Mouse (Mus musculus) adrenal gland, postnatal 10 days (tissue): ENCODE results near the gene Chchd10. TPM values are rescaled to one million over a fixed set of nuclear protein-coding genes. Genes with fewer than 3 reads are reported as not detected.

ENCODE experiments used
- DNase-seq: peaks from one replicate; pipeline ENCODE4 v3.0.0; 2021; ENCODE audit warnings: mixed read lengths
- total RNA-seq, 2 experiments: library from RNA; stranded (reverse); gene quantifications; 2 replicates each; pipeline ENCODE4 v1.2.3; 2021

Gene Chchd10
- total RNA-seq, 2 experiments from 2014 or later, result 1,348 to 1,353 TPM

DNA sequence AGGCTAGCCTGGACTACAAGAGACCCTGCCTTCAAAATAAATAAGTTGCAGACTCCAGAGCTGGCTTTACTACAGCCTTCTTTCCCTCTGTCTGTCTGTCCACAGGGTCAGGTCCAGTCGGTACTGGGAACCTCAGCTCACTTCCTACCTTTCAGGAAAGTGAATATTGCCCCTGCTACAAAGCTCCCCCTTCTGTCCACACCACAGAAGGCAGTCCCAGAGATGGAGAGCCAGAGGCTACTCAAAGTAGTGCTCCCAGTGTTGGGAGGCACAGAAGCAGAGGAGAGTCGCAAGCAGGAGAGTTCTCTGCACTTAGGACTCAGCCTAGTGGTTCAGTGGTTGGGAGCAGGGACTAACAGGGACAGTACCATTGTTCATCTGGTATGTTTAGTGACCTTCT lies 8.6 kb upstream of the Chchd10 start:
- DNase-seq, result no peak

DNA sequence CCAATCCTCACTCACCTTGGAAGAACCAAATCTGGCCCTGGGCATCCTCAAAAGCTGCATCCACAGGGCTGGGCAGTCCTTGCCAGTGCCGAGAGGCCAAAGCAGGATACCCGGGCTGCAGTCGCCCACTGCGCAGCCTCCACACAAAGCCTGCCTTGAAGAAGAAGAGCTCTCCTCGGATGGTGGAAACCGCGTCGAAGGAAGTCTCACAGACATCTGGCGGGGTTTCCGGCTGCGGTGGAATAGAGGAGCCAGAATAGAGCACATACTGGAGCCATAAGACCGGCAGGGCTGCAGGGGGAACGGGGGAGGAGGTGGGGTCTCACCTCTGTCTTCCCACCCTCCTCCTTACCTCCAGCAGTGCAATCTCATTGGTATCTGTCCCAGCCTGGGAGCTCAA lies 6.5 kb upstream of the Chchd10 start:
- no peak for DNase-seq

DNA sequence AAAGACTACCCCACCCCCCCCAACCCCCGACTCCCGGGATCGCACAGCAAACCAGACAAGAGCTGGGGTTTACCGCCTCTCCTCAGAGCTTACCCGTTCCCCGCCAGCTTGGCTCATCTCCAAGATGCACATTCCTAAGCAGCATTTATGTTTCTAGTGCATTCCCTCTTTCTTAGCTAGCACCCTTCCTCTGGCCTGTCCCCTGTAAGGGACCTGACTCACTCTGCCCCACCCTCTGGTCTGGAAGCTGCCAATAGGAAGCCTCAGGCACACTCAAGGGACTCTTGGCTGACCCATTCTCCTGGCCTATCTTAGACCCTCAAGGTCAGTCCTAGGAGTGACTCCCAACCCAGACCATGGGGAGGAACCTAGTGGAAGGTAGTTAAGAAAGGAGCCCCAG lies 2.6 kb upstream of the Chchd10 start:
- no peak for DNase-seq

GRCm38 (mm10) chr10:75931311-75931710 lies 1.6 kb upstream of the Chchd10 start:
- DNase-seq, result no peak

DNA sequence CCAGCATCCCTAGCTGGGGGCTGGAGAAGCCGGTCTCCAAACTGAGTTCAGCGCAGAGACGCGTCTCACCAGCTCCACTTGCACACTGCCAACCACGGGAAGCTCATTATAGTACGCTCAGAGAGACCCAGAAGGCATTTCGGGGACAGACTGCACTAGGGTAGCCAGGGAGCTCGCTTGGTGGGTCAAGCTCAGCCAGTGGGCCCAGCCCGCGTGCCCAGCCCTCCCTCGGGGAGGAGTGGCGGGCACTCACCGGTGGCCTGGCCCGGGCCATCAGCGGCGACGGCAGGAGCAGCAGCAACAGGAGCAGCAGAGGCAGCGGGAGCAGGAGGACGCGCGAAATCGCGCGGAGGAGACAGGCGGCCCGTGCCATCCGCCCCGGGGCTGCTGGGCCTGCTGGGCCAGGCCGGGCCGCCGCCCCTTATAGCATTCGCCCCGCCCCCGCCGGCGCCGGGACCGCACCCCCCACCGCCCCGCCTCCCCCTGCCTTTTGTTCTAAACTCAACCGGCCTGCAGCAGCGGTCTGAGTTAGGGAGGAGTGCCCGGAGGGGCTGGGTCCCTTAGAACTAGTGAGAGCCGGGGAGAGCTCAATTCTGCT lies 750 bp upstream of the Chchd10 start:
- peak; percentile 82 for DNase-seq

GRCm38 (mm10) chr10:75934991-75935390 lies 2.1 kb downstream of the Chchd10 start:
- no peak for DNase-seq

- peak; percentile 91 for DNase-seq
Observed at GRCm38 (mm10) chr10:75935680-75936541, 3.0 kb downstream of the Chchd10 start, which contains the start of gene Mmp11. Gene Mmp11, minus strand, starts transcription at chr10:75936496.

DNA sequence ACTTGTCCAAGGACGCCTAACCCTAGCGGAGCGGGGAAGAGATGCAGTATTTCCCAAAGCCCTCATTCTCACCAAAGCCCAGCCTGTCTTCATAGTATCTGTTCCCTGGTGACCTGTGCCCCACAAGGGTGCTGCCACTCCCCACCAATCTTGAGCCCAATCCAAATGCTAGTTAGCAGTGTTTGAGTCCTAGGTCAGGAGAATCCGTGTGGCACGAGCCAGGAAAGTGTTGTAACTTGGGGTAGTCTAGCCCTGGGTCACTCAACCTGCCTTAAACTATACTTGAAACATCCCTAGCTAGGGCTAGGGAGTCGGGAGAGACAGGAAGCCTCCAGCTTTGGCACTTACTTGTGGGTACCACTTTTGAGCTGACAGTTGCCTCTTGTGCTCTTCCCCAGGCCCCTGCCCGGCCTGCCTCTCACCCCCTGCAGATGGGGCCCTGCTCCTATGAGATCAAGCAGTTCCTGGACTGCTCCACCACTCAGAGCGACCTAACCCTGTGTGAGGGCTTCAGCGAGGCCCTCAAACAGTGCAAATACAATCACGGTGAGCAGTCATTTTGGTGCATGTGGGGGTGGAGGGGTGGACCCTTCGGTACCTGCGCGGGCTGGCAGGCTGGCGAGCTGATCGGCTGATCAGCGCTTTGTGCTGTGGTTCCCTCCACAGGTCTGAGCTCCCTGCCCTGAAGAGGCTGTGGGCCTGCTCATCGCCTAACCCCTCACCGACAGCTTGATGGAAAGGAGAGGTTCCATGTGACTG lies 4.2 kb downstream of the Chchd10 start:
- DNase-seq, result peak; percentile 60

DNA sequence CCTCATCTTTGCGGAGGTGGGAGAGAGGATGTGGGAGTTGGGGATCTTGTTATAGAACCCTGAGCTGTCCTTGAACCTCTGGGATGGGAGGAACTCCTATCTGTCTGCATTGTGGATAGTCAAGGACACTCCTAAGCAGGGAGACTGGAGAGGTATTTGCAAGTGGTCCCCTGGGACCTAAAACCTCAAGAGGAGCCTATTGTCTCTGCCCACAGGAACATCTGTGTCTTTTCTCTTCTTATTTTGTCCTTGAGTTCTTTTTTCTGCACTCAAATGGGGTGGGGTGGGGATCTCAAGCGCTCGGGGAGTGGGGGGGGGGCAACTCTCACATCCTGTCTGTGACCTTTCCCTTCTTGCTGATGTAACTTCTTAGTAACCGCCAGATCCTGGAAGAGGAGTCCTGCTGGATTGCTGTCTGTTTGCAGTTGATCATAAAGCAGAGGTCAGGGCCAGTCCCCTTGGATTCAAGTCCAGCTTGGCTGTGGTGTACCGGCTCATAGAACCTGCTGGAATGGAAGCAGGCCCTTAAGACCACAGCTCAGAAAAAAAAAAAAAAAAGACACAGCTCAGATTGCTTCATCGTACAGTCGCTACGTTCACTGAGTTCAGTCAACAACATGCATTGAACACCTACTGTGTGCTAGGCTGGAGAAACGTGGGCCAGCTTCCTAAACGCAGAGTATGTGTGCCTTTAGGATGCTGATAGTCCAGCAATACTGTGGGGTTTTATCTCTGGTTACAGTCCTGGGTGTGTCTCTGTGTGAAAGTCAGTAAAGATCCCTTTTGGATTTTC lies 5.1 kb downstream of the Chchd10 start:
- peak; percentile 69 for DNase-seq

GRCm38 (mm10) chr10:75939481-75940234 lies 6.7 kb downstream of the Chchd10 start:
- no peak for DNase-seq

DNA sequence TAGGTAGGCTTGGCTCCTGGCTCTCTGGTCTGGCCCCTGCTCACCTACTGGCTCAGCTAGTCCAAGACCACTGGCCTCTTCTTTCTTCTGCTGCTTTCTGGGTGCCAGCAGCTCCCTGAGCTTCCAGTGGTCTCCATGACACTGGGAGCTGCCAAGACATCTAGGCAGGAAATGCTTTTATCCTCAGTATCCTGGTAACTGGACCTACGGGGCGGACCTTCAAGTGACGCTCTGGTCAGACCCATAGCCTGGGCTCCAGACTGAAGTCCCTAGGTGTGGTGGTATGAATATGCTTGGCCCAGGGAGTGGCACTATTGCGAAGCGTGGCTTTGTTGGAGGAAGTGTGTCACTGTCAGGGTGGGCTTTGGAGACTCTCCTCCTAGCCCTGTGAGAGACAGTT lies 7.6 kb downstream of the Chchd10 start, which contains the start of gene Gm867:
Gene Gm867 (minus strand): TSS at position 153 of the 400 bp plus-strand sequence.
- DNase-seq, result no peak

GRCm38 (mm10) chr10:75941042-75941824 lies 8.3 kb downstream of the Chchd10 start:
- no peak for DNase-seq

DNA sequence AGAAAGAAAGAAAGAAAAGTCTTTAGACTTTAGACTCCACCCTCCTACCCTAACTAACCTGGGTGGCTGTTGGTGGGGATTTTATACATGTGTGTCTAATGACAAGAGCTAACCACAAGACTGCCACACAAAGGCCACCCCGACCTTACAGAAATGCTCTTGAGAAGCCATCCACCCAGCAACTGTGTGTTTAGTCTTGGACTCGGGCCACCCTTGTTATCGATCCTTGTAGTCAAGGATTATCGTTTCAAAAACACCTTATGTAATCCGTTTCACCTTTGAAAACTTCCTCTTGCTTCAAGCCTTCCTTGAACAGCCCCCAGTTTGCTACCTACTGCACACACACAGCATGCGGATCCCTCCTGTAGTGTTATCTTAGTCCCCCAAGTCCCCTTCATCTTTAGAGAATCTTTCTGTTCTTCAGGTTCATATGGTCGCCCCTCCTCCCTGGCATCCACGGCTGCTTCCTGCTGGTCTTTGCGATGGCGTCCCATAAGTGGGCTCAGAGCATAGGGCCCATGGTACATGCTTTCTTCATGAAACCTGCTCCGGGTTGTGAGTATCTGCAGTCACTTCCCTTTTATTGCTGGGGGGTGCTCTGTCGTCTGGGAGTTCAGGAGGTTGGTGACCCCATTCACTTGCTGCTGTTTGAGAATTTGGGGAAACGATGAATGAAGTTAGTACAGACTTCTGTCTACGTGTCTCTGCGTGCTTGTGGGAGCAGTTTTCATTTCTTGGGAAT lies 10.0 kb downstream of the Chchd10 start, which contains the start of gene Vpreb3:
Gene Vpreb3 (plus strand): TSS at position 322 of the 742 bp plus-strand sequence.
- DNase-seq, result no peak

GRCm38 (mm10) chr10:75944066-75944772 lies 11.3 kb downstream of the Chchd10 start:
- DNase-seq, result peak; percentile 53

DNA sequence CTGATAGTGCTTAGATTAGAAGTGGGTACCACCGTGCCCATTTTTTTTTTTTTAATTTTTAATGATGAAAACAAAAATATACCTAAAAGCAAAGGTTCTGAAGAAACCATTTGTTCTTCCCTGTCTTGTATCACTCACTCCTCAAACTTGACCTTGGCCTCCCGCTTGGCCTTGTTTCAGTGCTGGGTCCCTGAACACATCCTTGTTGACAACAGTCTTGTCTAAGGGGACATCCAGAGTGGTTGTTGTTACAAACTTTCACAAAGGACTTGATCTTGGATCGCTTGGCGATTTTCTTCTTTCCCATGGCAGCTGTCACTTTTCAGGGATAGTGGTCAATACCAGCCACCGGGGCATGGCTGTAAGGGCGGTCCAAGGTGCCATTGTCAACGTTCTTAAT lies 12.3 kb downstream of the Chchd10 start:
- DNase-seq, result no peak

DNA sequence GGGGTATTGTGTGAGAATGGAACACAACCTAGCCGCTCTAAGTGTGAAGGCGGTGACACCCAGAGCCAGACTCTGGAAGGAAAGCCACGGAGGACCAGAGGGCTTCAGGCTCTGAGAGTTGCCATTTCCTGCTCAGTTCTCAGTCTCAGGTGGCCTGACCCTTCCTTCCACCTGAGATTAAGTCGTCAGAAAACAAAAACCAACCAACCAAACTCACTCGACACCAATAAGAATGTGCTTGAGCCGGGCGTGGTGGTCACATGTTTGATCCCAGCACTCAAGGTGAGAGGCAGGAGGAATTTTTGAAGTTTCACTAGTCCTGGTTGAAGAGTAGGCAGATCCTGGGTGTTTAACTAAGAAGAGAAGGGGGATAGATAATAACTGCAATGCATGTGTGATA lies 13.0 kb downstream of the Chchd10 start:
- DNase-seq, result no peak

- DNase-seq, result no peak
Observed at GRCm38 (mm10) chr10:75948079-75948478, 15.1 kb downstream of the Chchd10 start.
